ENCODE assay signal across 10 mouse cellular contexts in the genomic region with DNA sequence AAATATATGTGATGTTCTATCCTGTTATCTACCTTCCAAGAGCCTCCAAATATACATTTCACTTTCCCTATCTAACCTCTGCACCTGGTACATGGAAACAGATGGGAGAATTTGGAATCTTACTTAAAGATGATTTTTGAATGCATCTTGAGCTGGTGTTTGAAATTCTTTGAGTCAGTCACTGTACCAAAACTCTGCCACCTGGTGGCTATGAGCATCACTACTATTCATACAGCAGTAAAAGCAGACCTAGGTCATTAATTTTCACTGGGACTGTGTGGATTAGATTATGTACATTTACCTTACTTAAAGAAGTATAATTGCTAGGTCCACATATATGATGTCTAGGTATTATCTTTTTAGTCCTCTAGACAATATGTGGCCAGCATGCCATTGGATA.
A peak's percentile ranks its signal among the peaks of the same experiment; 100 is the strongest.
DNase-seq lines count a peak whose midpoint lies in the region; ATAC-seq and TF ChIP-seq lines count a peak whose summit lies in the region.
"Had no signal": no experiment of that assay in that cellular context is flagged by ENCODE, and none has a peak within 500 bp of the region (broad histone marks: within the 10 kb centered on the region; RNA-seq: fewer than 3 reads in every experiment).

No protein-coding gene starts in this region.

- intact Hi-C loops in left cerebral cortex, adult 2 months (cut with DNase I), result no loop called here
- intact Hi-C loops in heart, postnatal 36 days (cut with DNase I), result no loop called here

- TF ChIP-seq POLR2A in cerebellum, adult 2 months (IDR thresholded peaks at IDR 0.05; ENCODE audit: borderline replicate concordance, insufficient read depth, low read length), result no peak
- no peak for TF ChIP-seq POLR2A in brain, embryonic 14.5 days (IDR thresholded peaks at IDR 0.05; ENCODE audit: borderline replicate concordance, extremely low read depth, insufficient read depth, insufficient read length, poor library complexity, severe bottlenecking)

- H3K27ac ChIP-seq in cerebellum, adult 2 months (ENCODE audit: insufficient read depth, low read length), result no peak overlapping the region
- H3K27ac ChIP-seq in left cerebral cortex, adult 2 months, result no peak overlapping the region
- H3K27ac ChIP-seq: heart, embryonic 13.5 days had no signal

- TF ChIP-seq CTCF in cerebellum, adult 2 months (IDR thresholded peaks at IDR 0.05; ENCODE audit: borderline replicate concordance, insufficient read depth, low read depth, low read length), result peak; percentile 23; the same call in 1 of the 2 replicates
- TF ChIP-seq CTCF in left cerebral cortex, adult 2 months (IDR thresholded peaks at IDR 0.05), result peak; percentile 55
- peak; percentile 40; the same call in 1 of the 2 replicates for TF ChIP-seq CTCF in brain, embryonic 14.5 days (IDR thresholded peaks at IDR 0.05; ENCODE audit: borderline replicate concordance, extremely low read depth, insufficient read depth, insufficient read length)

- no peaks in the 10 kb centered on the region for H3K4me1 ChIP-seq in cerebellum, adult 2 months (ENCODE audit: control insufficient read depth, insufficient read depth, low read length)
- H3K4me1 ChIP-seq: heart, embryonic 13.5 days had no signal

- DNase-seq in cerebellum, adult 2 months, result no peak
- no peak for DNase-seq in left cerebral cortex, adult 2 months (ENCODE audit: extremely low spot score in 1 of 2, low spot score in 2 of 2)
- DNase-seq in left cerebral cortex, adult 8-10 months (ENCODE audit: low spot score in 2 of 2), result no peak
- peak; percentile 56 for DNase-seq in brain, embryonic 14.5 days (ENCODE audit: low read depth)
- DNase-seq in lung, adult 18-20 months, result no peak
- no peak for DNase-seq in heart, postnatal 36 days

- no peak for ATAC-seq in cerebellum, adult (ENCODE audit: insufficient number of reproducible peaks, low FRiP score, low TSS enrichment)
- ATAC-seq in megakaryocyte progenitor cell, adult 5-6 weeks (replicated peaks; ENCODE audit: poor library complexity), result peak; percentile 81

- no peaks in the 10 kb centered on the region for H3K27me3 ChIP-seq in cerebellum, adult 2 months (ENCODE audit: control insufficient read depth, insufficient read depth, low read length)
- H3K27me3 ChIP-seq: heart, embryonic 13.5 days; megakaryocyte, embryonic 14.5 days had no signal

- no peak overlapping the region for H3K4me3 ChIP-seq in cerebellum, adult 2 months (replicated peaks; ENCODE audit: insufficient read depth, low read depth, low read length)
- no peak overlapping the region for H3K4me3 ChIP-seq in left cerebral cortex, adult 2 months
- H3K4me3 ChIP-seq: heart, embryonic 13.5 days; megakaryocyte, embryonic 14.5 days had no signal
